39 mouse cellular contexts compared by ENCODE assay signal in genomic region chr17:57145115-57145514, GRCm38 (mm10). TPM values are rescaled to one million over a fixed set of nuclear protein-coding genes. Genes with fewer than 3 reads are reported as not detected.
"Had no signal": no experiment of that assay in that cellular context is flagged by ENCODE, and none has a peak within 500 bp of the region (broad histone marks: within the 10 kb centered on the region; RNA-seq: fewer than 3 reads in every experiment).

No protein-coding gene starts in this region.

- H3K36me3 ChIP-seq: embryonic facial prominence, embryonic 10.5 days; embryonic facial prominence, embryonic 12.5 days; embryonic facial prominence, embryonic 13.5 days; embryonic facial prominence, embryonic 15.5 days; forebrain, embryonic 10.5 days; forebrain, embryonic 12.5 days; forebrain, embryonic 15.5 days had no signal

- H3K9ac ChIP-seq: embryonic facial prominence, embryonic 12.5 days; embryonic facial prominence, embryonic 13.5 days; embryonic facial prominence, embryonic 15.5 days; forebrain, embryonic 12.5 days; forebrain, embryonic 13.5 days; forebrain, embryonic 15.5 days; forebrain, postnatal 0 days had no signal

- H3K9me3 ChIP-seq: embryonic facial prominence, embryonic 10.5 days; embryonic facial prominence, embryonic 12.5 days; embryonic facial prominence, embryonic 13.5 days; embryonic facial prominence, embryonic 15.5 days; forebrain, embryonic 10.5 days; forebrain, embryonic 12.5 days; forebrain, embryonic 13.5 days; forebrain, embryonic 15.5 days had no signal

- DNase-seq: cerebellum, adult 9-10 months; cerebellum, adult 9-11 months; cerebellum, postnatal 10 days; cerebellum, postnatal 14 days; cerebellum, postnatal 25 days; cerebellum, postnatal 36 days; embryo, embryonic 11 days; forebrain, postnatal 0 days; gastrocnemius, adult 2 months; gastrocnemius, postnatal 10 days; gastrocnemius, postnatal 14 days; gastrocnemius, postnatal 25 days; gastrocnemius, postnatal 36 days; heart, adult 11 months; heart, adult 18-20 months; heart, adult 2 months had no signal

- H3K27ac ChIP-seq: embryonic facial prominence, embryonic 10.5 days; embryonic facial prominence, embryonic 12.5 days; embryonic facial prominence, embryonic 13.5 days; embryonic facial prominence, embryonic 15.5 days; forebrain, embryonic 10.5 days; forebrain, embryonic 12.5 days; forebrain, embryonic 13.5 days; forebrain, embryonic 15.5 days; gastrocnemius, adult 2 months; heart, adult 2 months had no signal

- H3K4me2 ChIP-seq: embryonic facial prominence, embryonic 12.5 days; embryonic facial prominence, embryonic 13.5 days; embryonic facial prominence, embryonic 15.5 days; forebrain, embryonic 12.5 days; forebrain, embryonic 13.5 days; forebrain, embryonic 15.5 days had no signal

- H3K4me3 ChIP-seq: embryonic facial prominence, embryonic 10.5 days; embryonic facial prominence, embryonic 12.5 days; embryonic facial prominence, embryonic 13.5 days; embryonic facial prominence, embryonic 15.5 days; erythroblast, embryonic 14.5 days; forebrain, embryonic 10.5 days; forebrain, embryonic 12.5 days; forebrain, embryonic 13.5 days; forebrain, embryonic 15.5 days; gastrocnemius, adult 2 months; heart, adult 2 months had no signal

- ATAC-seq: forebrain, embryonic 13.5 days; forebrain, embryonic 14.5 days; forebrain, embryonic 15.5 days; forebrain, embryonic 16.5 days; forebrain, postnatal 0 days had no signal

RNA-seq across cellular contexts. Expression of gene Cd70, which starts 4.5 kb away (rescaled TPM):
- total RNA-seq: common myeloid progenitor, adult 5-6 weeks; forebrain, postnatal 0 days; gastrocnemius, adult 18-20 months; gastrocnemius, adult 2 months; gastrocnemius, adult 8-10 months; gastrocnemius, postnatal 10 days; gastrocnemius, postnatal 14 days; gastrocnemius, postnatal 25 days; gastrocnemius, postnatal 36 days; gastrocnemius, postnatal 4 days; granulocyte monocyte progenitor cell, adult 5-6 weeks; heart, adult 18-20 months; heart, adult 2 months; heart, adult 8-10 months had no signal
- polyA plus RNA-seq: embryonic facial prominence, embryonic 10.5 days; embryonic facial prominence, embryonic 11.5 days; embryonic facial prominence, embryonic 13.5 days; embryonic facial prominence, embryonic 14.5 days; embryonic facial prominence, embryonic 15.5 days; erythroblast, embryonic 14.5 days; forebrain, embryonic 10.5 days; forebrain, embryonic 11.5 days; forebrain, embryonic 12.5 days; forebrain, embryonic 13.5 days; forebrain, embryonic 16.5 days; gonadal fat pad, adult 2 months; heart, adult 2 months had no signal

RNA-seq across cellular contexts. Expression of gene Tnfsf14, which starts 48.9 kb away (rescaled TPM):
- total RNA-seq: forebrain, postnatal 0 days; gastrocnemius, adult 18-20 months; gastrocnemius, adult 2 months; gastrocnemius, adult 8-10 months; gastrocnemius, postnatal 14 days; gastrocnemius, postnatal 25 days; gastrocnemius, postnatal 4 days had no signal
- polyA plus RNA-seq: cortical plate, adult 2 months; embryonic facial prominence, embryonic 10.5 days; embryonic facial prominence, embryonic 13.5 days; forebrain, embryonic 13.5 days; forebrain, embryonic 14.5 days; forebrain, embryonic 15.5 days; forebrain, embryonic 16.5 days; forebrain, postnatal 0 days; frontal cortex, adult 2 months had no signal

RNA-seq across cellular contexts. Expression of gene Tubb4a, which starts 57.5 kb away (rescaled TPM):
- total RNA-seq: common myeloid progenitor, adult 5-6 weeks; granulocyte monocyte progenitor cell, adult 5-6 weeks had no signal
- polyA plus RNA-seq: erythroblast, embryonic 14.5 days had no signal
